Mouse (Mus musculus) lung, embryonic 15.5 days (tissue): ENCODE data around the gene Hsbp1. TPM values are rescaled to one million over a fixed set of nuclear protein-coding genes. Genes with fewer than 3 reads are reported as not detected.

Experiments
- ATAC-seq: fragments of 200-750 bp; cut with Nextera tagmentation; 2 replicates; pipeline ENCODE4 v1.8.0; 2017; ENCODE audit warnings: moderate number of reproducible peaks, borderline replicate concordance; ENCODE audit not compliant: low FRiP score, low TSS enrichment; ENCODE audit errors: extremely low read depth
- H3K27ac ChIP-seq: fragments of 300-500 bp; sonication (generic); 2 replicates; pipeline ENCODE4 v1.5.1; 2015; ENCODE audit warnings: moderate library complexity, mild to moderate bottlenecking, inconsistent platforms
- H3K27me3 ChIP-seq: fragments of 300-500 bp; sonication (generic); 2 replicates; pipeline ENCODE4 v1.6.1; 2015; ENCODE audit warnings: inconsistent platforms
- H3K36me3 ChIP-seq: fragments of 300-500 bp; sonication (generic); 2 replicates; pipeline ENCODE4 v1.6.1; 2015; ENCODE audit warnings: inconsistent platforms
- H3K4me1 ChIP-seq: fragments of 300-500 bp; sonication (generic); 2 replicates; pipeline ENCODE4 v1.6.1; 2015; ENCODE audit warnings: inconsistent platforms
- H3K4me2 ChIP-seq: fragments of 300-500 bp; sonication (generic); 2 replicates; pipeline ENCODE4 v1.6.1; 2015; ENCODE audit warnings: inconsistent platforms, mild to moderate bottlenecking, moderate library complexity
- H3K4me3 ChIP-seq: fragments of 300-500 bp; sonication (generic); 2 replicates; pipeline ENCODE4 v1.5.1; 2015; ENCODE audit warnings: mild to moderate bottlenecking, inconsistent platforms
- H3K9ac ChIP-seq: fragments of 300-500 bp; sonication (generic); 2 replicates; pipeline ENCODE4 v1.6.1; 2015; ENCODE audit warnings: inconsistent platforms
- H3K9me3 ChIP-seq: fragments of 300-500 bp; sonication (generic); 2 replicates; pipeline ENCODE4 v1.6.1; 2016; ENCODE audit warnings: inconsistent platforms
- WGBS: fragments of 180-500 bp; shearing (Covaris S2); methylation state at CpG from one replicate; pipeline ENCODE4 v1.1.7; 2015; 5-methylcytosine and 5-hydroxymethylcytosine counted together
- polyA plus RNA-seq: library from polyadenylated mRNA; unstranded; fragments of >200 nt; fragmentation: Nextera tagmentation; extraction: Ambion mirVana; gene quantifications from 2 replicates; pipeline ENCODE4 v1.2.1, GENCODE M21; 2015

Hsbp1 gene
- polyA plus RNA-seq, 1 experiment from 2014 or later = 332 TPM

DNA sequence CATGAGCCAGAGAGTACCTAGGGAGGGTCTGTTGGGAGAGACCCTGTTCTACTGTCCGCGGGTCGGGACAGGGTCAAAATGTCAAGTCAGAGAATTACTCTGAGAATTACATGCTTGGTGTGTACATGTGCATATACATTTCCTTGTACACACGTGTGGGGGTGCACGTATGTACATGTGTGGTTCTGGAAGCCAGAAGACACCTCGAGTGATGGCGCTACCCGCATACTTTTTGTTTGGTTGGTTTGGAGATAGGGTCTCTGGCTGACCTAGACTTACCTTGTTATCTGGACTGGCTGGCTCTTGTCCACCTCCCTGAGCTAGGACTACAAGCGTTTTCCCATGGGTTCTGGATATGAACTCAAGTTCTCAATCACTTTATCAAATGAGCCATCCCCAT lies 49.8 kb downstream of the Hsbp1 start:
- Histone ChIP-seq H3K4me1 (peaks cover 11% of the 10 kb centered on the region), H3K27me3 (no peaks in the 10 kb centered on the region), H3K4me2 (peak overlapping the region; percentile 99), H3K27ac (no peak overlapping the region), H3K4me3 (peak overlapping the region; percentile 89), H3K9me3 (no peaks in the 10 kb centered on the region), H3K36me3 (no peaks in the 10 kb centered on the region), H3K9ac (peak overlapping the region; percentile 85; the same call in 1 of the 2 replicates)
- 78% methylated on average over 9 of the region's 9 CpGs for WGBS
- ATAC-seq = peak; percentile 12; the same call in 1 of the 2 replicates

DNA sequence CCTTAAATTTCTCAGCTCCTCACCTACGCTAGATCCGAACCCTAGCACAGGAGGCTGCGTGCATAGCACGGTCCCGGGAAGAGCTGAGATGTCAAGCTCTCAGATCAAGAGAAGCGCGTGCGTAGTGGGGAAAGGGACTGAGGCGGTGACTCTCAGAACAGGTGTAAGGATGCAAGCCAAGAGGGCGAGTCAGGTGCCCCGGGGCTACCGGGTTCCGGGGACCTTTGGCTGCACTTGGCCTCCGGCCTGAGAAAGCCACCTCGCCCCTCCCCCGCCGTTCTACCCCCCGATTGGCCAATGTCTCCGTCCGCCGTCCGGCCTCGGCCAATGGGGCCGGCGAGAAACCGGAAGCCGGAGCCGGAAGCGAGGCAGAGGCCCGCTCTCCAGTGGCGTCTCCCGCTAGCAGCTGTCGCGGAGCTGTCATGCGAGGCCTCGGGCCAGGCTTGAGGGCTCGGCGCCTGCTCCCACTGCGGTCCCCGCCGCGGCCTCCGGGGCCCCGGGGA lies 50.3 kb downstream of the Hsbp1 start, which contains the start of gene Mlycd:
Gene Mlycd, plus strand, starts transcription at position 355 of the 503 bp plus-strand sequence.
- no peaks in the 10 kb centered on the region for H3K27me3 ChIP-seq
- 2% methylated on average over 44 of the region's 44 CpGs for WGBS
- H3K36me3 ChIP-seq = no peaks in the 10 kb centered on the region
- no peaks in the 10 kb centered on the region for H3K9me3 ChIP-seq
- peak; percentile 93 for ATAC-seq
- H3K4me2 ChIP-seq = peak within 1 kb of the TSS; percentile 99
- H3K27ac ChIP-seq = peak within 1 kb of the TSS; percentile 86
- peak within 1 kb of the TSS; percentile 85 for H3K9ac ChIP-seq
- peaks cover 11% of the 10 kb centered on the region for H3K4me1 ChIP-seq
- peak within 1 kb of the TSS; percentile 89 for H3K4me3 ChIP-seq

DNA sequence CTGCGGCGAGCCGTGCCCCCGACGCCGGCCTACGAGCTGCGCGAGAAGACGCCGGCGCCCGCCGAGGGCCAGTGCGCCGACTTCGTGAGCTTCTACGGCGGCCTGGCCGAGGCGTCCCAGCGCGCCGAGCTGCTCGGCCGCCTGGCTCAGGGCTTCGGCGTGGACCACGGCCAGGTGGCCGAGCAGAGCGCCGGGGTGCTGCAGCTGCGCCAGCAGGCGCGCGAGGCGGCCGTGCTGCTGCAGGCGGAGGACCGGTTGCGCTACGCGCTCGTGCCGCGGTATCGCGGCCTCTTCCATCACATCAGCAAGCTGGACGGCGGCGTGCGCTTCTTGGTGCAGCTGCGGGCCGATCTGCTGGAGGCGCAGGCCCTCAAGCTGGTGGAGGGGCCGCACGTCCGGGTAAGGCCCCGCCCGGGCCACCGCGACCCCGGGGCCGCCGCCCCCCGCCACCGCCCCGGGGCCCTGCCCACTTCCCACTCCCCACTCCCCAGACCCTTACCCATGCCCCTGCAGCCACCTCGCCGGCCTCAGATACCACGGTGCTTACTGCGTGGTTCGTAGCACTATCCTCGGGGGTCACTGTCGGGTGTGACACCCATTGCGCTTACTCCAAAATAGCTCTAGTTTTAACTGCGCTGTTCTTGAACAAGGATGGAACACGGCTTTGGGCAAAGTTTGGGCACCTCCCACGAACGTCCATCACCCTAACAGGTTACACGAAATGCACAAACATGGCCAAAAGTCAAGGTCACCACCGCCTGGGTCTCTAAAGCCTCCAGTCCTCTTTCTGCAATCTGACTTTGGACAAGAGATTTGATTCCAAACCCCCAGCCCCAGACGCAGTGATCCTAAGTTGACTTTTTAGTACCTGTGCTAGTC lies 51.0 kb downstream of the Hsbp1 start:
- H3K9me3 ChIP-seq = no peaks in the 10 kb centered on the region
- WGBS = 3% methylated on average over 83 of the region's 83 CpGs
- peaks cover 11% of the 10 kb centered on the region for H3K4me1 ChIP-seq
- H3K27me3 ChIP-seq = no peaks in the 10 kb centered on the region
- peak overlapping the region; percentile 86 for H3K27ac ChIP-seq
- H3K9ac ChIP-seq = peak overlapping the region; percentile 85
- peak overlapping the region; percentile 99 for H3K4me2 ChIP-seq
- peak overlapping the region; percentile 89 for H3K4me3 ChIP-seq
- ATAC-seq = peak; percentile 32; the same call in 1 of the 2 replicates
- H3K36me3 ChIP-seq = no peaks in the 10 kb centered on the region

Other genes with a start within 250 kb of the Hsbp1 start
- 14.8 and 15.8 TPM in 2 replicates for gene Mlycd, start 50.4 kb downstream of the Hsbp1 start, polyA plus RNA-seq
- 1.0 and 1.7 TPM in 2 replicates for gene Osgin1, start 89.6 kb downstream of the Hsbp1 start, polyA plus RNA-seq
- gene Necab2, start 102.2 kb downstream of the Hsbp1 start, polyA plus RNA-seq = 1.4 and 1.6 TPM in 2 replicates
- not detected in 2 replicates for gene Slc38a8, start 157.2 kb downstream of the Hsbp1 start, polyA plus RNA-seq
- gene Mbtps1, start 214.2 kb downstream of the Hsbp1 start, polyA plus RNA-seq = 119 and 125 TPM in 2 replicates
- gene Hsdl1, start 230.7 kb downstream of the Hsbp1 start, polyA plus RNA-seq = 26.3 and 31.6 TPM in 2 replicates
- 1.1 and 1.4 TPM in 2 replicates for gene Dnaaf1, start 230.7 kb downstream of the Hsbp1 start, polyA plus RNA-seq